Mouse (Mus musculus) spleen, embryonic (tissue): ENCODE data around the gene Prss12.

Experiments
- CTCF ChIA-PET: fragments of 350-600 bp; sonication (Branson Sonifier 250); formaldehyde crosslinking; loops from one replicate; lab custom pipeline; 2022; lab: Charles Lee

Gene Prss12

DNA sequence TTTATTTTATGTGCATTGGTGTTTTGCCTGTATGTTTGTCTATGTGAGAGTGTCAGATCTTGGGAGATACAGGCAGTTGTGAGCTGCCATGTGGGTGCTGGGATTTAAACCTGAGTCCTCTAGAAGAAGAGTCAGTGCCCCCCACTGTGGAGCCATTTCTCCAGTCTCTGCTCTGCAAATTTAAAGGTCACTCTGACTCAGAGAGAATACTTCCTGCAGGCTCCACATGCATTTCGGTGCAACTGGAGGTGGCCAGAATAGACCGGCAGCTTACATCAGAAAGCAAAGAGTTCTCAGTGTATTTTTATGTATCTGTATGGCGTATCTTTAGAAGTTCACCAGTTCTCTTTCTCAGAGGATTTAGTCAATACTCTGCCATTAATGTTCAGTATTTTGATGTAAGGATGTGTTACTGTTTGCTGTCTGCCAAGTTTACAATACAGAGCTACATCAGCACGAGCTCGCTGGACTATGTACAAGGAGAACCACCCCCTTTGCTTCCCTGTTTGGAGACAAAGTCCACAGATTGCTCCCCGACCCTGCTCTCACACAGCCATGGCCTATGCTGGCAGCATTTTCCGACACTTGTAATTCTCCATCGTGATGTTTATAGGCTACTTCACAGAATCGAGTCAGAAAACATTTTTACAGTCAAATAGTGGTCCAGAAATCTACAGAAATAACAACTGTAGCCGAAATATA is 81.2 kb downstream of the Prss12 start:
- CTCF ChIA-PET, result no interaction called here

DNA sequence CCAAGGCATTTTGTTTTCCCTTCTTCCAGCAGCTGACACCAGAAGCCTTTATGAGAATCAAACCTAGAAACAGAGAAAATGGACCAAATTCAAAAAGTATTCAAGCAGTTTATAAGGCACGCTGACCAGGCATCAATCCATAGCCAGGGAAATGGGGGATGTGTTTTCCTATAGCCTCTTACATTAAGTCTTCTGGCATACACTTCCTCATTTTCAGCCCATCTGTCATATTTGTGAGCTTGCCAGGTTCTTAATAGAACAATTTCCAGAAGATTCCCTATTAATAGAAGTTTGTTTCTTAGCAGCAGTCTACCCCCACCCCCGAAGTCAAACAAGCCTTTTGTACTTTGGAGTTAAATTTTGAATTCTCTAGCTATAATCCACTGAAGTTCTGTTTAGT is 84.4 kb downstream of the Prss12 start:
- CTCF ChIA-PET, result no interaction called here

GRCm38 (mm10) chr3:123537279-123537678 is 90.6 kb downstream of the Prss12 start:
- CTCF ChIA-PET, result interaction anchor here (0.7 kb wide), 1 partner anchor 1664 kb away, joined by 3 read pairs; no protein-coding TSS in a partner anchor

DNA sequence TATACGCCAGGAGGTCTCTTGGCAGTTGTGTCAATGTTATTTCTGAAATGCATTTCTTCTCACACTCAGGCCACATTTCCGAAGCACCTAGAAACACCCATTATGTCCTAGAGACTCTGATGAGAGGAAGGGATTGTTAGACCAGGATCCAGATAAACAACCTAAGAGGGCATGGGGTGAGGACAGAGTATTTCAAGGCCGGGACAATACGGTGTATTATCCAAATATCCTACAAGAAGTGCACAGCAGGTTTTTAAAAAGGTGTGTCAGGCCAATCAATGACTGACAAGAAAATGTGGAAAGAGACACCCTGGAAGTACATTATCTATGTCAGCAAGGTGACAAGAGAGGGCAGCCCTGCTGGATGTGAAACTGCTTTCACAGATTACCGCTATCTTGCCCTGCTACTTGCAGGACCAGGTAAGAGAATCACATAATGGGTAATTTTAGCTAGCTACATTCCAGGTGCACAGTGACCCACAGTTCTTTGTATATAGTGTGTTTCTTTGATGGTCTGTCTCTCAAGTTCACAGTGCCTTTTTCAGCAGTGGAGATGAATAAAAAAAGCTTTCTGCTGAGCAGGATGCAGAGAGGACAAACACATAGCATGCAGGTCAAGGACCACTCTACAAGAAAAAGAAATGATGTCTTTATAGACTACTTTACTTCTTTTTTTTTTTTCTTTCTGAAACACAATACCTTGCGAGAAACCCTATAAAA is 97.0 kb downstream of the Prss12 start:
- CTCF ChIA-PET, result no interaction called here

DNA sequence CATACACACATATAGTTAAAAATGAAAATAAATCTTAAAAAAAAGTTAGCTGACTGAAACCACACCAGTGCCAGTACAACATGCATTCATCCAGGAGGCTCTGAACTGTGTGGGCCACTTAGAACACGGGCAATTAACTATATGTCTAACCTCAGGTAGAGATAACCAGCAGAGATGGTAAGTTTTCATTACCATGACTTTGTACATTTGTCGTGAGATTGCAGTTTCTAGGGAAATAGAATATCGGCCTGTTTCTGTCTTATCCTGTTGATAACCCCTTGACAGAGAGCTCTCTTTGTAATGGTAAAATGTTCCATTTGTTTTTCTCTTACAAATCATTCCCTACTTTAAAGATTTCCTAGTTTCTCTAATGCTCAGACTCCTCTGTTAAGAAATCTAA is 103.8 kb downstream of the Prss12 start:
- CTCF ChIA-PET, result no interaction called here

DNA sequence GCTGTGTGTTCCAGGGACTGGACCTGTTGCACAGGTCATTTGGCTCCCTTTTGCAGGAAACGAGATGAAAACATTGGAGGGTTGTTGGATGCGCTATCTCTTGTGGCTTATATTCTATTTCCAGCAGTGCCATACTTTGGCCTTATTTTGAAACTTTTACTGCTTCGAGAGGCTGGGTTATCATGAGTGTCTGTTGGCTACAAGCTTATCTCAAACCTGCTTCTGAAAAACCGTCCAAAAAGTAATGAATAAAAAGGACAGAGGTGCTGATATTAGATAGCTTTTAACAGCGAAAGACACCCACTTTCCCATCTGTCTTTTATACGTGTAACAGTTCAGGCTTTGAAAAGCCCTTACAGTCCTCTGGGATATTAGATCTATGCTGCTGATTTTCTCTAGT is 107.2 kb downstream of the Prss12 start:
- CTCF ChIA-PET, result no interaction called here

- CTCF ChIA-PET, result no interaction called here
These were observed 108.6 kb downstream of the Prss12 start for GRCm38 (mm10) chr3:123555254-123555865.
